Mouse (Mus musculus): ENCODE results near the gene Samd5. TPM values are rescaled to one million over a fixed set of nuclear protein-coding genes. Genes with fewer than 3 reads are reported as not detected.

Gene Samd5
- polyA plus RNA-seq, 2 experiments = 0.29 to 0.41 TPM

- Histone ChIP-seq H3K9ac (replicated peaks) (no peak overlapping the region), H3K27ac (no peak overlapping the region), H3K4me1 (replicated peaks; ENCODE audit: control insufficient read depth in 2 of 2, insufficient read depth in 2 of 2, low read length in 1 of 2) (no peaks in the 10 kb centered on the region), H3K9me3 (ENCODE audit: control insufficient read depth, low read length) (no peaks in the 10 kb centered on the region), H3K4me3 (ENCODE audit: insufficient read depth in 1 of 2, low read depth in 2 of 2, low read length in 2 of 2) (no peak overlapping the region), H3K36me3 (replicated peaks; ENCODE audit: control insufficient read depth, insufficient read depth, low read depth) (no peaks in the 10 kb centered on the region), H3K27me3 (ENCODE audit: control insufficient read depth, insufficient read depth, low read length) (no peaks in the 10 kb centered on the region), H3K4me2 (ENCODE audit: low read depth) (no peak overlapping the region)
- ATAC-seq (ENCODE audit: insufficient read depth) (no peak), DNase-seq (ENCODE audit: low read depth in 3 of 3, low spot score in 3 of 3) (no peak)
- TF ChIP-seq EP300 (IDR thresholded peaks at IDR 0.05; ENCODE audit: low read depth) (no peak), CTCF (IDR thresholded peaks at IDR 0.05; ENCODE audit: low read depth) (no peak)
- WGBS (ENCODE audit: insufficient replicate concordance) = 66% methylated on average over 4 of the region's 4 CpGs
Observed at GRCm38 (mm10) chr10:9642077-9642476, 32.9 kb downstream of the Samd5 start.

GRCm38 (mm10) chr10:9640678-9641077, 34.3 kb downstream of the Samd5 start:
- H3K9ac ChIP-seq (replicated peaks) = no peak overlapping the region
- H3K36me3 ChIP-seq (replicated peaks; ENCODE audit: control insufficient read depth, insufficient read depth, low read depth) = no peaks in the 10 kb centered on the region
- no peak for DNase-seq (ENCODE audit: low read depth in 3 of 3, low spot score in 3 of 3)
- no peak overlapping the region for H3K4me2 ChIP-seq (ENCODE audit: low read depth)
- H3K4me3 ChIP-seq (ENCODE audit: insufficient read depth in 1 of 2, low read depth in 2 of 2, low read length in 2 of 2) = no peak overlapping the region
- H3K27me3 ChIP-seq (ENCODE audit: control insufficient read depth, insufficient read depth, low read length) = no peaks in the 10 kb centered on the region
- TF ChIP-seq CTCF (IDR thresholded peaks at IDR 0.05; ENCODE audit: low read depth) = no peak
- no peak for TF ChIP-seq EP300 (IDR thresholded peaks at IDR 0.05; ENCODE audit: low read depth)
- no peaks in the 10 kb centered on the region for H3K4me1 ChIP-seq (replicated peaks; ENCODE audit: control insufficient read depth in 2 of 2, insufficient read depth in 2 of 2, low read length in 1 of 2)
- no peak for ATAC-seq (ENCODE audit: insufficient read depth)
- 57% methylated on average over 2 of the region's 2 CpGs for WGBS (ENCODE audit: insufficient replicate concordance)
- no peaks in the 10 kb centered on the region for H3K9me3 ChIP-seq (ENCODE audit: control insufficient read depth, low read length)
- no peak overlapping the region for H3K27ac ChIP-seq

- Histone ChIP-seq H3K9ac (replicated peaks) (no peak overlapping the region), H3K9me3 (ENCODE audit: control insufficient read depth, low read length) (no peaks in the 10 kb centered on the region), H3K4me3 (ENCODE audit: insufficient read depth in 1 of 2, low read depth in 2 of 2, low read length in 2 of 2) (no peak overlapping the region), H3K27me3 (ENCODE audit: control insufficient read depth, insufficient read depth, low read length) (no peaks in the 10 kb centered on the region), H3K27ac (no peak overlapping the region), H3K4me2 (ENCODE audit: low read depth) (no peak overlapping the region), H3K4me1 (replicated peaks; ENCODE audit: control insufficient read depth in 2 of 2, insufficient read depth in 2 of 2, low read length in 1 of 2) (no peaks in the 10 kb centered on the region), H3K36me3 (replicated peaks; ENCODE audit: control insufficient read depth, insufficient read depth, low read depth) (no peaks in the 10 kb centered on the region)
- ATAC-seq (ENCODE audit: insufficient read depth) (no peak), DNase-seq (ENCODE audit: low read depth in 3 of 3, low spot score in 3 of 3) (no peak)
- TF ChIP-seq EP300 (IDR thresholded peaks at IDR 0.05; ENCODE audit: low read depth) (no peak), CTCF (IDR thresholded peaks at IDR 0.05; ENCODE audit: low read depth) (no peak)
- WGBS (ENCODE audit: insufficient replicate concordance) = 40% methylated on average over 2 of the region's 2 CpGs
Observed at GRCm38 (mm10) chr10:9640056-9640455, 35.0 kb downstream of the Samd5 start.

GRCm38 (mm10) chr10:9625356-9625755, 49.7 kb downstream of the Samd5 start:
- Histone ChIP-seq H3K4me1 (replicated peaks; ENCODE audit: control insufficient read depth in 2 of 2, insufficient read depth in 2 of 2, low read length in 1 of 2) (no peaks in the 10 kb centered on the region), H3K27ac (no peak overlapping the region), H3K9ac (replicated peaks) (no peak overlapping the region), H3K9me3 (ENCODE audit: control insufficient read depth, low read length) (no peaks in the 10 kb centered on the region), H3K27me3 (ENCODE audit: control insufficient read depth, insufficient read depth, low read length) (no peaks in the 10 kb centered on the region), H3K4me2 (ENCODE audit: low read depth) (no peak overlapping the region), H3K4me3 (ENCODE audit: insufficient read depth in 1 of 2, low read depth in 2 of 2, low read length in 2 of 2) (no peak overlapping the region), H3K36me3 (replicated peaks; ENCODE audit: control insufficient read depth, insufficient read depth, low read depth) (no peaks in the 10 kb centered on the region)
- no peak for DNase-seq (ENCODE audit: low read depth in 3 of 3, low spot score in 3 of 3)
- TF ChIP-seq CTCF (IDR thresholded peaks at IDR 0.05; ENCODE audit: low read depth) = no peak
- no peak for TF ChIP-seq EP300 (IDR thresholded peaks at IDR 0.05; ENCODE audit: low read depth)
- ATAC-seq (ENCODE audit: insufficient read depth) = no peak
- 14% methylated on average over 1 of the region's 1 CpGs for WGBS (ENCODE audit: insufficient replicate concordance)

GRCm38 (mm10) chr10:9621926-9622688, 52.9 kb downstream of the Samd5 start:
- 74% methylated on average over 3 of the region's 3 CpGs for WGBS (ENCODE audit: insufficient replicate concordance)
- H3K4me1 ChIP-seq (replicated peaks; ENCODE audit: control insufficient read depth in 2 of 2, insufficient read depth in 2 of 2, low read length in 1 of 2) = no peaks in the 10 kb centered on the region
- H3K4me3 ChIP-seq (ENCODE audit: insufficient read depth in 1 of 2, low read depth in 2 of 2, low read length in 2 of 2) = no peak overlapping the region
- DNase-seq (ENCODE audit: low read depth in 3 of 3, low spot score in 3 of 3) (no peak), ATAC-seq (ENCODE audit: insufficient read depth) (no peak)
- H3K4me2 ChIP-seq (ENCODE audit: low read depth) = no peak overlapping the region
- no peaks in the 10 kb centered on the region for H3K36me3 ChIP-seq (replicated peaks; ENCODE audit: control insufficient read depth, insufficient read depth, low read depth)
- no peak overlapping the region for H3K9ac ChIP-seq (replicated peaks)
- H3K27me3 ChIP-seq (ENCODE audit: control insufficient read depth, insufficient read depth, low read length) = no peaks in the 10 kb centered on the region
- no peak overlapping the region for H3K27ac ChIP-seq
- TF ChIP-seq CTCF (IDR thresholded peaks at IDR 0.05; ENCODE audit: low read depth) (no peak), EP300 (IDR thresholded peaks at IDR 0.05; ENCODE audit: low read depth) (no peak)
- H3K9me3 ChIP-seq (ENCODE audit: control insufficient read depth, low read length) = no peaks in the 10 kb centered on the region
